Mouse (Mus musculus) skeletal muscle tissue, adult 2 months (tissue): Measurements from ENCODE around the gene Gps2.
A peak's percentile ranks its signal among the peaks of the same experiment; 100 is the strongest.
"Not testable (repeated sequence)": the region's sequence is repeated elsewhere in the genome, so short reads cannot be mapped to it uniquely, and the experiment has no call there.

ENCODE experiments used
- DNase-seq: peaks from one replicate; pipeline ENCODE4 v3.0.0-alpha.2; 2012; ENCODE audit warnings: low read depth, low spot score

The Gps2 gene

GRCm38 (mm10) chr11:69936714-69937347, 23.1 kb downstream of the Gps2 start:
- DNase-seq, result no peak

GRCm38 (mm10) chr11:69937385-69937784, 23.7 kb downstream of the Gps2 start:
- DNase-seq, result no peak

DNA sequence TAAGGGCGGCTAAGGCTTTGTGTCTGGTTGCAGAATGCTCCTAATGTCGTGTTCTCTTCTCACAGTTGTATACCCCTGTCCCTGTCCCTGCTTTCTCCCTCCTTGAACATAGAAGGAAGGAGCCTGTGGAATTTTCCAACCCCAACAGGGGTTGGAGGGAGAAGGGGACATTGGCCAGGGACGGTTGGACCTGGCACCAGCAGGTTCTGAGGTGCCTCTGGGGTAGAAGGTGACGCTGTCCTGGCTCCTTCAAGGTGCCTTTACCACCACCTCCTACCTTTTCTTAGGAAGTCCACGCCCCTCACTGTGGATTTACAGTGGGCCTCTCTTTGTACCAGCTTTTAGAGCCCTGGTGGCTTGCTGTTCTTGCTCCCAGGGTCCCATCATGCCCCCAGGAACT, 24.1 kb downstream of the Gps2 start:
- no peak for DNase-seq

GRCm38 (mm10) chr11:69938401-69938979, 24.8 kb downstream of the Gps2 start:
- no peak for DNase-seq

DNA sequence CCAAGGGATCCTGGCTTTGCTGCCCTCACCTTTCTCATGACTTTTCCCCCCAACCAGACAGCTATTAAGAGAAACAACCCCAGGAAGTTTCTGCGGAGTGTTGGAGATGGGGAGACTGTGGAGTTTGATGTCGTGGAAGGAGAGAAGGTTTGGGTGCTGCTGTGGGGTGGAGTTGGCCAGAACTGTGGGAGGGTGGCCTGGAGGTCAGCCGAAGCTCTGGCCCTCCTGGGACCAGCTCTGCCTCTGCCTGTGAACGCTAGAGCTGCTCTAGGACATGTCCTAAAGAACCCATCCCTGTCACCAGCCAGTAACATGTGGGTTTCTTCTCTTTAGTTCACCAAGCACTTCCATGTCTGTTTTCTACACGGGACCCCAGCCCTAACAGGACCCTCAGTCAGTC, 25.5 kb downstream of the Gps2 start:
- no peak for DNase-seq

GRCm38 (mm10) chr11:69939731-69940130, 26.0 kb downstream of the Gps2 start:
- no peak for DNase-seq

GRCm38 (mm10) chr11:69940962-69941361, 27.3 kb downstream of the Gps2 start:
- no peak for DNase-seq

DNA sequence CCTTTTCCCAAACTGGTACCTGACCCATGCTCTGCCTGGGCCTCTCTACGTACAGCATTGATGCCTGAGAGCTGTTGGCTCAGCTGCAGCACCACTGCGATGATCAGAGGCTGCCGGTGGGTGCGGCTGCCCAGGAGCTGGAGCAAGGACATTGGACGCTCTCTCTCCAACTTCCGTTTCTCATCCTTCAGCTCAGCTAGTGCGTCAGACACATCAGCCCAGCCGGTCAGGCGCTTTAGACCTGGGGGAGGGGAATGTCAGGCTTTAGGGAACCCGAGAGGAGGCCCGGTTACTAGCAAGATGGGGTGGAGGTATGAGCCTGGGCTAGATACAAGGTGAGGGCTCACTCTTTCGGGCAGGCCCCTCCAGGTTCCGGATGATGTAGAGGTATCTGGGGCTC, 31.5 kb downstream of the Gps2 start:
- peak; percentile 20 for DNase-seq

DNA sequence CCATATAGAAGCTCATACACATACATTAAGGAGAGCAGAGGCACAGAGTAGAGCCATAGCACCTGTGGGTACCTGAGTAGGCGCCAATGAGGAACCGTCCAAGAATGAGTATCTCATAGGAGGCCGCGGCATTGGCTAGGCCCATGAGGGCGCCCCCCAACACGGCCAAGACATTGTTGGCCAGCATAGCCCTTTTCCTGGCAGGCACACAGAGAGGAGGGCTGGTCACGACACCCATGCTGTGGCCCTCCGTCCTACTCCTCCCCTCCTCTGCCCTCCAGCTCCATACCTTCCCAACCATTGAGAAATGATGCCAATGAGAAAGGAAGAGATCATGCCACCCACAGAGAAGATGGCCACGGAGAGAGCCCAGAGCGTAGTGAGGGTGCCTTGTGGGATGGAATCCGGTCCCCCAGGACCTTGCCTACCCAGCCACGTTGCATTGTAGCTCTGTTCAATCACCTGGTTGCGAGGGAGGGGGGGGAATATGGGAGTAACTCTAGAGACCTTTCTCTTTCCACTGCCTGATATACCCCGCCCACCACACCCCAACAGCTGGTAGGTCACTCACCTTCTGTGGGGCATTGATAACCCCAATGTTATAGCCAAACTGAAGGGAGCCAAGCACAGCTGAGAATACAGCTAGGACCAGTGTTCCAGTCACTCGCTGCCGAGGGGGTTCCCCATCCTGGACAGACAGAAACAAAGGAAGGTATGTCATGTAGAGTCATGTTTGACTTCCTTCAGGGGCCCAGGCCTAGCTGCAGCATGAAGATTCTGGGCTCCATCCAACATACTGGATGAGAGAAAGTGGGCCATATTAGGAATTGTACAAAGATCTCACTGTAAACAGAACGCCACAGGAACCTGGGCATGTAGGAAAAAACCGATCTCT, 32.6 kb downstream of the Gps2 start:
- DNase-seq, result peak; percentile 34

DNA sequence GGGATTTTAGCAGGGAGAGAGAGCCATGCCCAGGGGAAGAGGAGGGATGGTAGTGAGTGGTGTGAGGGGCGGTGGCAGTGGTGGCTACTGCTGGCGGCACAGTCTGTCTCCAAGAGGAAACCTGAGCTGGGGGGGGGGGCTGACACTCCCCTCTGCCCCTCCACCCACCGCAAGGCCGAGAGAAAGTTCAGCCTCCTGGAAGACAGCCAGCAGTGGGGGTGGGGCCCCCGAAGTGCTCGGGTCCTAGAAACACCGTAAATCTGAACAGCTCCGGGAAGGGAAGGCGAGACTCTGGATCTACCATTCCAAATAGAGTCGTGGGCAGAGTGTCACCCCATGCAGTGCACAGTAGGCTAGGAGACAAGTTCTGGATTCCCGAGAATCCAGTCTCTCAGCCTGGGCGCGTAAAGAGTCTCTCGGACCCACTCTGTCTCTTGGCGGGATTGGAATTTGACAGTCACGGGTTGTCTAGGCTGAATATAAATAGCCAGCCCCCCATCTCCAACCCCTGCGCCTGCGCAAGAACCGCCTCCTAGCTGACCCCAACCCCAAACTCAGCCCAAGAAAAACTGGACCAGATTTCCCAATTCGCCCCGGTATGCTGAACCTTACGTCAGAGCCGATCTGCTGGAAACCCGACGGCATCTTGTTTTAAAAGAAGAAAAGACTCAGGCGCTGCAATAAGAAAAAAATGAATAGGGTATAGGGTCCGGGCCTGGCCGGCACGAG, 33.8 kb downstream of the Gps2 start:
- peak; percentile 93 for DNase-seq

DNA sequence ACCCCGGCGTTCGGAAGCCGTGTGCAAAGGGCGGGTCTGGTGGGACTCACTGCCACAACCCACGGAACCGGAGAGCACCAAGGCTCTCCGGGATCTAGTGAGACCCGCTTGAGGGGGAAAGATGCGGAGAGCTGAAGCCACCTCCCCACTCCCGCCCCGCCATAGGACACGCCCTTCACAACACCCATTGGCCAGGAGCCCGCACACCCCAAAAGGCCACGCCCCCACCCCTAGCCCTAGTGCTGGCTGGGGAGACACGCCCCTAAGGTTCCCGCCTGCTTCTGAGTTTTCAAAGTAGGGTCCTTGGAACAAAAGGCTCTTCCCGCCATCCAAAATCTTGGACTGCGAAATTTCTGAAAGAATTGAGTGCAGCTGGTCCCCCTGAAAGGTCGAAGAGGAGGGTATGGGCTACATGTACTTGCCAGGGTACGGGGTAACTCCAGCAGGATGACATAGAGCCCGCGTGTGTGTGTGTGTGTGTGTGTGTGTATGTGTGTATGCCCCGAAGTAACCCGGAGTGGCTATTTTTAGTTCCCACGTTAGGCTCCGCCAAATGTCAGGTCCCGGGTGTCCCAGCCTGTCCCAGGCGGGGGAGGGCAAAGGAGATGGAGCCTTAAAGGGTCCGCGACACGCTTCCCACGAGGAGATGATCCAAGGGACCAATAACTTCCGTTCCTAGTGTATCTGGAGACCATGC, 34.5 kb downstream of the Gps2 start, which contains the start of gene Slc2a4:
Gene Slc2a4 (minus strand): TSS at position 123 of the 697 bp plus-strand sequence.
- peak; percentile 97 for DNase-seq

DNA sequence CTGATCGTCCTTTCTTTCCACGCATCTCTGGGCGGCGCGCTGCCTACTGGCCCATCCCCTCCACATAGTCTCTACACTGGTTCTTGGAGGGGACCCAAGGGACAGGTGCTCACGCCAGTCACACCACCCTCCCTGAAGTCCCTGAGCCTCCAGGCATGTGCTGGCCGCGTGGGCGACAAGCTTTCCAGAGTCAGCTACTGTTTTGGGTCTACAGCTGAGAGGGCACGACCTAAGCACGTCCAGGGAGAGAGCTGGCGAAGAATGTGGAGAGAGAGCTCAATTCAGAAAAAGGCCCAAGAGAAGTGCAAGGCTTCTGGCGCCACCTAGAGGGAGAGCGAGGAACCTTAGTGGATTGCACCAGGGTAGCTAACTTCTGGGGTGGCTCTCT, 35.1 kb downstream of the Gps2 start:
- DNase-seq, result peak; percentile 95

GRCm38 (mm10) chr11:69950807-69951459, 37.2 kb downstream of the Gps2 start:
- no peak for DNase-seq

DNA sequence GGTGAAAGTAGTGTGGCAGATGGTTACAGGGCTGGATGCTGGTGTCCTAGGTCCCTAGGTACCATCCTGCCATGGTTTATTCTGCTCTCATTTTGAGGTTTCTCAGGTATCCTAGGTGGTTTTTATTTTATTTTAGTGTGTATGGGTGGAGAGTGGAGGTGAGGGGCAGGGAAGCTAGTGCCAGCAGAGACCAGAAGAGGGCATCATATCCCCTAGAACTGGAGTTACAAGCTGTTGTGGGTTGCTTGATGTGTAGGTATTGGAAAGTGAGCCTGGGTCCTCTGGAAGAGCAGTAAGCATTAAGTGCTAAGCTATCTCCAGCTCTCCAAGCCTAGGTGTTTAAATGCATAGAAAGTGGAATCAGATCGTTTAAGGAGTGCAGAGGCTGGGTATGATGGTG, 38.6 kb downstream of the Gps2 start:
- DNase-seq, result no peak

GRCm38 (mm10) chr11:69953267-69953915, 39.7 kb downstream of the Gps2 start:
- no peak for DNase-seq

DNA sequence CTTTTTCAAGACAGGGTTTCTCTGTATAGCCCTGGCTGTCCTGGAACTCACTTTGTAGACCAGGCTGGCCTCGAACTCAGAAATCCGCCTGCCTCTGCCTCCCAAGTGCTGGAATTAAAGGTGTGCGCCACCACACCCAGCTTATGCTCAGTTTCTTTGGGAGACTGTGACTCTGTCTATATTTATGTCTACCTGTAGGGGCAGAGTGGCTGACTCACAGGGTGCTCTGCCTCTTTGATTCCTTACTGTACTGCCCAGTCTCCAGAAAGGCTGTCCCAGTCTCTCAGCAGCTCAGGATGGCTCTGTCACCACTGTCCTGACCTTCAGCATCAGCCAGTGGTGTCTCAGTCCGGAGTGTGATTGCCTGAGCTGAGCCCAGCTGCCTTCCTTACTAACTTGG, 41.9 kb downstream of the Gps2 start:
- not testable (repeated sequence) for DNase-seq

DNA sequence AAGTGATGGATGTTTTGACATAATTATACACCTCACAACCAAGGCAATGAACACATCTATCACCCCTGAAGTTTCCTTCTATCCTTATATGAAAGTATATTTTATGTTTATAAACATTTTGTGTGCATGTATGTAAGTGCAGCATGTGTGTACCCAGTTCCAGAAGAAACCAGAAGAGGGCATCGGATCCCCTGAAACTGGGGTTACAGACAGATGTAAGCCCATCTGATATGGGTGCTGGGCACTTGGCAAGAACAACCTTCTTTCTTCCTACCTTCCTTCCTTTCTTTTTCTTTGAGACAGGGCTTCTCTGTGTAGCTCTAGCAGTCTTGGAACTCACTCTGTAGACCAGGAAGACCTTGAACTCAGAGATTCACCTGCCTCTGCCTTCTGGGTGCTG, 42.5 kb downstream of the Gps2 start:
- DNase-seq, result no peak

DNA sequence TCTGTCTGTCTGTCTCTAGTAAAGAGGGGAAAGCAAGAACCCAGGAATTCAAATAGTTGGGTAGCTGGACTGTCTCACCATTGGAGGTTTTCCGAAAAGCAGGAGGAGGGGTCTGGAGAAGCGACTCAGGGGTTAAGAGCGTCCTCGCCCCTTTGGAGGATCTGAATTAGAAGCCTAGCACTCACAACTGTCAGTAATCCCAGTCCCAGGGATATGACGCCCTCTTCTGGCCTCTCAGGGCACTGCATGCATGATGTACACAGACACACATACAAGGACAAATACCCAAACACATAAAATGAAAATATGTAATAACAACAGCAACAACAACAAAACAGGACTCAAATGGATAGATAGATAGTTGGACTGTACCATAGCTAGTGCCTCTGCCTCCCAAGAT, 46.9 kb downstream of the Gps2 start:
- no peak for DNase-seq

DNA sequence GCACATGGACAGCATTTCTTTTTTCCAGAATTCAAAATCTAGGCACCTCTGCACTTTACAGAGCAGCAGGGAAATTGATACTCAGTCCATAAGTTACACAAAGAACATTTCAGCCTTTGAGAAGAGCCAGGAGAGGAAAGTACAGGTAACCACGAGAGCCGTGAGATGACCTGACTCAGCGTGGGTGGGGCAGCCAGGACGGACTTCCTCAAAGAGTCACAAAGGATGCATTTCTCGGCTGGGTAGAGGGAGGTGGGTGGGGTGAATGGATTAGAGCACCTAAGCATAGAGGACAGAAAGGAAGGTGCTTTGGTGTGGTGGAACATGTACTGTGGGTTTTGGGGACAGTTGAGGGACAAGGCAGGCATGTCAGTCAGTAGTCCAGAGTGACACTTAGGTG, 48.2 kb downstream of the Gps2 start:
- DNase-seq, result no peak

DNA sequence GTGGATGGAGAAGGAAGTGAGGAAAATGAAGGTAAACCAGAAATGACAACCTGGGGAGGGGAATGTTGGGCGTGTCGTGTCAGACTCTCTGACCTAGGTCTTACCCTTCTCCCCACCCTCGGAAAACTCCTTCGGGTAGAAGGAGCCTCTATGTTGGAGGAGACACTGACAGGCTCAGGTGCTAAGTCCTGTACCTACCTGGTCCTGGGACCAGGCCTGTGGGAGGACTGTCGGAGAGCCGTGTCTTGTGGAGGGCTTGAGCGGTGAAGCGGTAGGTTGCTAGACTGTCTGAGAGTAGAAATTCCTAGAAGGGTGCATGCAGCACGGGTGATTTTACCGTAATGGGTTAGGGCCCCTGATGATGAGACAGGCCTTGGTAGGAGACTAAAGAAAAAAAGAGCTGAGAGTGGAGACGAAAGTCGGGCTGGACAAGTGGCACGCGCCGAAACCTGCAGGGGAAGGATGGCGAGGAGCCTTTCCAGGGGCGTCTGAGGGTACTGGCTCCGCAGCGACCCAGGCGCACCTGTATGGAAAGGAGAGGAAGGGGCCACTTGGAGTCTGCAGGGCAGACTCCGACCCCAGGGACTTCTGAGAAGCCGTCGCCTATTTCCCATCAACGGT, 51.1 kb downstream of the Gps2 start, which contains the start of gene Cldn7:
Gene Cldn7 (plus strand): TSS at position 130 of the 621 bp plus-strand sequence.
- DNase-seq, result no peak
